Mouse (Mus musculus): Measurements from ENCODE around the gene Abhd11.
"Not testable (repeated sequence)": the region's sequence is repeated elsewhere in the genome, so short reads cannot be mapped to it uniquely, and the experiment has no call there.

The Abhd11 gene

GRCm38 (mm10) chr5:135023344-135024173, 14.6 kb downstream of the Abhd11 start, which contains the start of gene Stx1a:
Gene Stx1a (plus strand): TSS chr5:135023482.
- peak; percentile 74 to 80 for DNase-seq (ENCODE audit: low read depth in 2 of 2, low spot score in 2 of 2)

- DNase-seq (ENCODE audit: low read depth in 2 of 2, low spot score in 2 of 2), result peak; percentile 70 to 81
Observed at GRCm38 (mm10) chr5:135024665-135025224, 15.8 kb downstream of the Abhd11 start.

DNA sequence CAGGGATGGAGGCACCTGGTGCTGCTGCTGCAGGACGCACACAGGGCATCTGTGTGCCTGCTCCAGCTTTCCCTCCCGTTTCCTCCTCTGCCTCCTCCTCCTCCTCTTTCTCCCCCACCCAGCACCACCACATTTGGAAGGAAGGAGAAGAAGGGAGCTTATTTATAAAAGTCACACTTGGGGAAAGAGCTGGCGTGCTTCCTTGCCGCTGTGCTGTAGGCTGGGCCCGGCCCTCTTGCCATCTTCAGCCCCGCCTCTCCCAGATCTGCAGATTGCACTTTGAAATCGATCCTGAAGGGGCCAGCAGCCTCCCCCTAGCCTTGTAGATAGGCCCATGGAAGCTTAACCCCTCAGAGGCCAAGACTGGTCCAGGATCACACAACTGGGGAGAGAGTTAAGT, 16.9 kb downstream of the Abhd11 start:
- DNase-seq (ENCODE audit: low read depth in 2 of 2, low spot score in 2 of 2), result peak in 1 of 2 experiments; percentile 30

- DNase-seq (ENCODE audit: low read depth in 2 of 2, low spot score in 2 of 2), result no peak
Observed at GRCm38 (mm10) chr5:135029007-135029854, 20.3 kb downstream of the Abhd11 start.

- DNase-seq (ENCODE audit: low read depth in 2 of 2, low spot score in 2 of 2), result no peak
Observed at GRCm38 (mm10) chr5:135032581-135032980, 23.6 kb downstream of the Abhd11 start.

GRCm38 (mm10) chr5:135034593-135034992, 25.6 kb downstream of the Abhd11 start:
- peak in 1 of 2 experiments; percentile 31 for DNase-seq (ENCODE audit: low read depth in 2 of 2, low spot score in 2 of 2)

GRCm38 (mm10) chr5:135035608-135036359, 26.8 kb downstream of the Abhd11 start:
- no peak for DNase-seq (ENCODE audit: low read depth in 2 of 2, low spot score in 2 of 2)

DNA sequence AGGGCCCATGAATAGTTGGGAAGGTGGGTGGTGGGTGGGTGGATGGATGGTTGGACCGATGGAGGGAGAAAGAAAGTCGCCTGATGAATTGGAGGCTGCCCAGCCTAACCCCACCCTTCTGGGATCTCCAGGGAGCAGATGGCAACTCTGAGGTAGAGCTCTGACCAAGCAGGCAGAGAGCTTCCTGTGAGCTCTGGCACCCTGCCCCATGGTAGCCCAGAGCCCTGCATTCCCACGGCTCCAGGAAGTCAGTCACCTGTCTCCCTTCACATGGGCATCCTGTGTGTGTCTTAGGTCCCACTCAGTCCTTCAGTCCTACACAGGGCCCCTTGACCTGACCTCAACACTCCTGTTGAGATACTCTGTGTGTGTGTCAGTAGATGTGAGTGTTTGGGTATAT, 29.0 kb downstream of the Abhd11 start:
- DNase-seq (ENCODE audit: low read depth in 2 of 2, low spot score in 2 of 2), result no peak

GRCm38 (mm10) chr5:135039541-135039940, 30.6 kb downstream of the Abhd11 start:
- no peak for DNase-seq (ENCODE audit: low read depth in 2 of 2, low spot score in 2 of 2)

GRCm38 (mm10) chr5:135040059-135040458, 31.1 kb downstream of the Abhd11 start:
- no peak for DNase-seq (ENCODE audit: low read depth in 2 of 2, low spot score in 2 of 2)

GRCm38 (mm10) chr5:135040777-135041176, 31.8 kb downstream of the Abhd11 start:
- no peak for DNase-seq (ENCODE audit: low read depth in 2 of 2, low spot score in 2 of 2)

GRCm38 (mm10) chr5:135042105-135042788, 33.3 kb downstream of the Abhd11 start:
- no peak for DNase-seq (ENCODE audit: low read depth in 2 of 2, low spot score in 2 of 2)

GRCm38 (mm10) chr5:135044575-135044974, 35.6 kb downstream of the Abhd11 start:
- no peak for DNase-seq (ENCODE audit: low read depth in 2 of 2, low spot score in 2 of 2)

DNA sequence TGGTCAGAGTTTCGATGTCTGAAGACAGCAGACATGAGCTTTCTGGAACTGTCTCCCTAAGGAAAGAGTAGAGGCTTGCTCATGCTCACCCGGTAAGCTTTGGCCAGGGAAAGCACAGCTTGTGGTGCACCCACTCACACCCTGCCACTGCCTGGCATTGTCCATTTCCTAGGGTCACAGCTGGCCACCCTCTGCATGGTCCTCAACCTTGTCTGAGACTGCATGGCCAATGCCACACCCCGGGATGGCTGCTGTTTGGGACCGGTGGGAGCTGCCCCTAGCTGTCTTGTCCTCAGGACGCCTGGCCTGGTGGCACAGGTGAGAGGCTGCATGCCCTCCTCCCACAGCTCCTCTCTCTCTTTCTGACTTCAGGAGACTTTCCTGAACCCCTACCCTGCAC, 39.6 kb downstream of the Abhd11 start:
- DNase-seq (ENCODE audit: low read depth in 2 of 2, low spot score in 2 of 2), result no peak

GRCm38 (mm10) chr5:135049268-135049667, 40.3 kb downstream of the Abhd11 start:
- not testable (repeated sequence) for DNase-seq (ENCODE audit: low read depth in 2 of 2, low spot score in 2 of 2)

- DNase-seq (ENCODE audit: low read depth in 2 of 2, low spot score in 2 of 2), result no peak
Observed at GRCm38 (mm10) chr5:135053356-135053755, 44.4 kb downstream of the Abhd11 start.
